Mouse (Mus musculus): ENCODE measurements around the gene Irgq. TPM values are rescaled to one million over a fixed set of nuclear protein-coding genes. Genes with fewer than 3 reads are reported as not detected.

Irgq gene
- polyA plus RNA-seq, 1 experiment: not detected

DNA sequence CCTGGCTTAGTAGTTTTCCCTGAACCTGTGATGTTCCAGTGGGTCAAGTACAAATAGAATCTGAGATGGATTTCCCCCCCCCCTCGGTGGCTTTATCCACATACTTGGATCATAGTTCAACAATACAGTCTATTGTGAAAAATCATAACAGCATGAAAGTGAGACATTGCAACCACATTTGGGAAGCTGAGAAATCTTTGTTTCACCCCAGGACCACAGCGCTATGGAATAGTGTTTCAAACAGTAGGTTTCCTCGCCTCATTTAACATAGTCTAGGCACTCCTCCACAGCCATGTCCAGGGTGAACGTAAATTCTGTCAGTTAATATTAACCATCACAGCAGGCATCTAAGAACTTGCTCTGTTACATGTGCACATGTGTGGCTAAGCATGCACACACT lies 6.6 kb downstream of the Irgq start:
- peaks cover 25% of the 10 kb centered on the region for H3K4me1 ChIP-seq (ENCODE audit: control insufficient read depth, insufficient read depth, low read length)
- TF ChIP-seq POLR2A (IDR thresholded peaks at IDR 0.05; ENCODE audit: insufficient read depth, low read depth, low read length): no peak
- H3K4me3 ChIP-seq (ENCODE audit: insufficient read depth, low read depth, low read length): no peak overlapping the region
- no peak overlapping the region for H3K27ac ChIP-seq (ENCODE audit: insufficient read depth, low read depth, low read length)
- WGBS: 75% methylated on average over 4 of the region's 4 CpGs

DNA sequence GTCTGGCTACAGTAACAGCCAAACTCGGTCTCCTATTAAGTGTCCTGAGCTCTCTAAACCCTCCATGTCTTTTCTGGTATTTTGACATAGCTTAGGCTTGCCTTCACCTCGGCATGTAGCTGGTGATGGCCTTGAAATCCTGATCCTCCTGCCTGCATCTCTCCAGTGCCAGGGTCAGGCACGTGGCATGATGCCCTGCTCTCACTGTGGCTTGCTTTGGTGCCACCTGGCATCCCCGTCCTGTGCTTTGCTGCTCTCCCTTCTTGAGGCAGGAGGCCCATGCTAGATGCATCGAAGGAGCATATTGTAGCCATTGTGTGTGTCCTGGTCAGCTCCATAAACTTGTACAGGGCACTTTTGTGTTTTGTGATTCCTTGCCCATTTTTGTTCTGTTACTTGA lies 7.1 kb downstream of the Irgq start:
- Histone ChIP-seq H3K4me3 (ENCODE audit: insufficient read depth, low read depth, low read length) (no peak overlapping the region), H3K27ac (ENCODE audit: insufficient read depth, low read depth, low read length) (no peak overlapping the region), H3K4me1 (ENCODE audit: control insufficient read depth, insufficient read depth, low read length) (peaks cover 22% of the 10 kb centered on the region)
- 53% methylated on average over 5 of the region's 5 CpGs for WGBS
- TF ChIP-seq POLR2A (IDR thresholded peaks at IDR 0.05; ENCODE audit: insufficient read depth, low read depth, low read length) (no peak), CTCF (IDR thresholded peaks at IDR 0.05; ENCODE audit: insufficient read depth, low read depth, low read length) (no peak)

DNA sequence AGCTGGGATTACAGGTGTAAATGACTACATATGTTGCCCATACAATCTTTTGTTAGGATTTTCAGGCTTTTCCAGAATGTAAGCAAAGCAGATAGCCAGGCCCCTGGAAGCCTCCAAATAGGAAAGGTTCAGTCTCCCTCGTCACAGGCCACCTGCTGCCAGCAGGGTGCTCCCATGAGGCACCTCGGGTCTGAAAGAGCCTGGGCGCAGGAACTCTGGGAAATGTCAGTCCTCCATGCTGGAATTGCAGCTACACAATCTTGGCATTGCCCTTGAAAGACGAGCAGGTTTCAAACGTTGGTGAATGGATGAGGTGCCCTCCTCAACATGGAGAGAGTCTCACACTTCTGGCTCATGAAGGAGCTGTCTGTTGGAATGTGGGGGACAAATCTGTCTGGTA lies 7.7 kb downstream of the Irgq start:
- H3K4me3 ChIP-seq (ENCODE audit: insufficient read depth, low read depth, low read length): no peak overlapping the region
- WGBS: 23% methylated on average over 5 of the region's 5 CpGs
- peaks cover 19% of the 10 kb centered on the region for H3K4me1 ChIP-seq (ENCODE audit: control insufficient read depth, insufficient read depth, low read length)
- no peak for TF ChIP-seq POLR2A (IDR thresholded peaks at IDR 0.05; ENCODE audit: insufficient read depth, low read depth, low read length)
- no peak for TF ChIP-seq CTCF (IDR thresholded peaks at IDR 0.05; ENCODE audit: insufficient read depth, low read depth, low read length)
- H3K27ac ChIP-seq (ENCODE audit: insufficient read depth, low read depth, low read length): no peak overlapping the region

DNA sequence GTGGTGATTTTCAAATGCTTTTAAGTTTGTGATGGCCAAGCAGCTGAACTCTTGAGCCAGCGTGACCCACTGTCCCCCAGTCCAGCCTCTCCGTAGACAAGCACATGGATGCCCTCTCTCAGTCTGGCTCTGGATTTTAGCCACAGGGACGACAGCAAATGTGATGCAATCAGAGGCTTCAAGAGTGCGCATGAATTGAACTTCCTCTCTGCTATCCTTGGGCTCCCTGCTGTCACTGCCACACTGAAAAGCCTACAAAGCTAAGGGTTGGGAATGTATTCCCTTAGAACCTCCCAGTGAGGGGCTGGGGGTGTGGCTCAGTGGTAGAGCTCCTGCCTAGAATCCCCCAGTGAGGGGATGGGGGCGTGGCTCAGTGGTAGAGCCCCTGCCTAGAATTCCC lies 8.2 kb downstream of the Irgq start:
- WGBS: 75% methylated on average over 5 of the region's 5 CpGs
- peaks cover 13% of the 10 kb centered on the region for H3K4me1 ChIP-seq (ENCODE audit: control insufficient read depth, insufficient read depth, low read length)
- no peak overlapping the region for H3K4me3 ChIP-seq (ENCODE audit: insufficient read depth, low read depth, low read length)
- no peak overlapping the region for H3K27ac ChIP-seq (ENCODE audit: insufficient read depth, low read depth, low read length)
- TF ChIP-seq POLR2A (IDR thresholded peaks at IDR 0.05; ENCODE audit: insufficient read depth, low read depth, low read length) (no peak), CTCF (IDR thresholded peaks at IDR 0.05; ENCODE audit: insufficient read depth, low read depth, low read length) (no peak)

DNA sequence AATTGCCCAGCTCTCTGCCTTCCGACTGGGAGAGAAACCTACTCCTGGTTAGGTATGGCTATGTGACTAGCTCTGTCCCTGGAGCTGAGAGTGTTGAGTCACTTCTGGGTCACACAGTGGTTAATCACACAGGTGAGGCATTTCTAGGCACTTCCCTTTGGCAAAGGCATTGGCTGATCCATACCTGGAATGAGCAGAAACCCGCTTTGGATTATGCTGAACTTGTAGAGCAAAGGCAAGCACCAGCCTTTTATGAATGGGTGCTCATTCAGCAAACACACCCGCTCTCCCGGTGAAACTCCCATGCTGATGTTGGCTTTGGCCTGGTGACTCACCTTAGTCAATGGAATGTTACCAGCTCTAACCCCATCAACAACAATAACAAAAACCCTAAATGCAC lies 9.2 kb downstream of the Irgq start:
- 89% methylated on average over 4 of the region's 4 CpGs for WGBS
- H3K4me3 ChIP-seq (ENCODE audit: insufficient read depth, low read depth, low read length): no peak overlapping the region
- H3K4me1 ChIP-seq (ENCODE audit: control insufficient read depth, insufficient read depth, low read length): peaks cover 8% of the 10 kb centered on the region; the same call in 1 of the 2 replicates
- H3K27ac ChIP-seq (ENCODE audit: insufficient read depth, low read depth, low read length): no peak overlapping the region
- TF ChIP-seq POLR2A (IDR thresholded peaks at IDR 0.05; ENCODE audit: insufficient read depth, low read depth, low read length) (no peak), CTCF (IDR thresholded peaks at IDR 0.05; ENCODE audit: insufficient read depth, low read depth, low read length) (no peak)

DNA sequence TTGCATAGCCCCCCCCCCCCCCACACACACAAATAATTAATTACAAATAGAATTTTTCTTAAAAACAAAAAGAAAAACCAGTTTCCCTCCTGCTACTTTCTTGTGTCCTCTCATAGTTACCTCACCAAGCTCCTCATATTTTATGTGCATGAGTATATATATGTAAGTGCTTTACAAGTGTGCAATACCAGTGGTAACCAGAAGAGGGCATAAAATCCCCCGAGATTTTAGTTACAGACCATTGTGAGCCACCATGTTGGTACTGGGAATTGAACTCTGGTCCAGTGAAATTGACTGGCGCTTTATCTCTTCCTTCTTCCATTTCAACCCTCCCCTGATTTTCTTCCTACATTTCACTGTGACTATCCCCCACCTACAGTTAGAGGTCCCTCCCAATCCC lies 14.0 kb downstream of the Irgq start:
- no peak overlapping the region for H3K4me3 ChIP-seq (ENCODE audit: insufficient read depth, low read depth, low read length)
- 95% methylated on average over 2 of the region's 2 CpGs for WGBS
- peaks cover 10% of the 10 kb centered on the region for H3K4me1 ChIP-seq (ENCODE audit: control insufficient read depth, insufficient read depth, low read length)
- no peak overlapping the region for H3K27ac ChIP-seq (ENCODE audit: insufficient read depth, low read depth, low read length)
- TF ChIP-seq POLR2A (IDR thresholded peaks at IDR 0.05; ENCODE audit: insufficient read depth, low read depth, low read length) (no peak), CTCF (IDR thresholded peaks at IDR 0.05; ENCODE audit: insufficient read depth, low read depth, low read length) (no peak)

DNA sequence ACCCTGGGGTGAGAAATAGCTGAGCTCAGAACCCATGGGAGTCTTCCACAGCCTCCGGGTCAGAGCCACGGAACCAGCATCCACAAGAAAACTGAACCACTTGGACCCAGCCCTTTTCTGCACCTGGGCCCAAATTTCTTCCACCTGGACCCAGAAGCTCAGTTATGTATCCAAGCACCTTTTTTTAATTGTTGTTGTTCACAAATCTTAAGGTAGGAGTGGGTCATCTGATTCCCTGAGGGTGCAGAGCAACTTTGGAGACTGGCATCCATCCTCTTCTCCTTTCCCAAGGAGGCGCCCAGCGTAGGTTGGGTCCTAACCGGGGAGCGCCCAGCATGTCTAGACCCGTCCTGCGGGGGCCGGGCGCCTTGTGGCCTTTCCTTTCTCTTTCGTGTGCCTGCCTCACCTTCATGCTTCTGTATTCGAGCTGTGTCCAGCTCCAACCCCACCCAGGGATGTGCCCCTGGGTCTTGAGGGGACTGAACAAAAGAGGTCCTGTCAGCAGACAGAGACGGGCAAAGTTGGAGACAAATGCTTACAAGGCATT lies 15.7 kb downstream of the Irgq start, which contains the start of the genes Pinlyp and Xrcc1:
Gene Pinlyp (minus strand): TSS at position 51 of the 547 bp plus-strand sequence.
Gene Xrcc1 (plus strand): TSS at position 222 of the 547 bp plus-strand sequence.
- Histone ChIP-seq H3K4me1 (ENCODE audit: control insufficient read depth, insufficient read depth, low read length) (peaks cover 10% of the 10 kb centered on the region), H3K4me3 (ENCODE audit: insufficient read depth, low read depth, low read length) (peak within 1 kb of the TSS; percentile 95), H3K27ac (ENCODE audit: insufficient read depth, low read depth, low read length) (peak within 1 kb of the TSS; percentile 77)
- 38% methylated on average over 13 of the region's 13 CpGs for WGBS
- TF ChIP-seq CTCF (IDR thresholded peaks at IDR 0.05; ENCODE audit: insufficient read depth, low read depth, low read length) (no peak), POLR2A (IDR thresholded peaks at IDR 0.05; ENCODE audit: insufficient read depth, low read depth, low read length) (no peak)

DNA sequence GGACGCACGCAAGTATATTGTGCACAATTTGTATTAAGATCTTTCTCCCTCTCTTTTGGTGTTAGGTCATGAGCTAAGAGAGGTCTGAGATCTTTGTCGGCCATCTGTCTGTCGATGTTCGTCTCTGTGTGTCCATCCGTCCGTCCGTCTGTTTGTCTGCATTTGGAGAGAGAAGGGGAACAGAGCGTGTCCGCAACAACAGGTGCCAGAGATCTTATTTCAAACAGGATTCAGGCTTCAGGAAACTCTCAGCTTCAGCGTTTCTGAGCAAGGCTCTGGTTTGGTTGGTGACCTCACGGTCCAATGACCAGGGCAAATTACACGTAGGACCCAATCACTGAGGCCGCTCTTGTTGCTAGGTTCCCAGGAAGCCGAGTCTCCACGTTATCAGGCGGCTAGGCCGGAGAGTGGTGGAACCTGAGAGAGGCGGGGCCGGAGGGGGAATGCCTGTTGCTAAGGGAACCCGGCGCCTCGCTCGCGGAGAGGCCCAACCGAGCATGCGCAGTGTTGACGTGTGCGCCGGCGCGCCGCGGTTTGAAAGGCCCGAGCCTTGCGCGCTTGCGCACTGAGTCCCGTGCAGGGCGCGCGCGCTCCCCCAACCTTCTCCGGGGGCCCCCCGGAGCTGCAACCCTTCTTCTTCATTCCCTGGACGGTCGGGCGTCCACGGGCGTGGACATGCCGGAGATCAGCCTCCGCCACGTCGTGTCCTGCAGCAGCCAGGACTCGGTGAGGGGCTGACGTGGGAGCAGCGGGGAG lies 16.3 kb downstream of the Irgq start:
- no peak for TF ChIP-seq CTCF (IDR thresholded peaks at IDR 0.05; ENCODE audit: insufficient read depth, low read depth, low read length)
- peak; percentile 58; the same call in 1 of the 2 replicates for TF ChIP-seq POLR2A (IDR thresholded peaks at IDR 0.05; ENCODE audit: insufficient read depth, low read depth, low read length)
- H3K4me3 ChIP-seq (ENCODE audit: insufficient read depth, low read depth, low read length): peak overlapping the region; percentile 95
- WGBS: under 1% methylated on average over 57 of the region's 57 CpGs
- H3K4me1 ChIP-seq (ENCODE audit: control insufficient read depth, insufficient read depth, low read length): peaks cover 10% of the 10 kb centered on the region
- peak overlapping the region; percentile 77 for H3K27ac ChIP-seq (ENCODE audit: insufficient read depth, low read depth, low read length)

DNA sequence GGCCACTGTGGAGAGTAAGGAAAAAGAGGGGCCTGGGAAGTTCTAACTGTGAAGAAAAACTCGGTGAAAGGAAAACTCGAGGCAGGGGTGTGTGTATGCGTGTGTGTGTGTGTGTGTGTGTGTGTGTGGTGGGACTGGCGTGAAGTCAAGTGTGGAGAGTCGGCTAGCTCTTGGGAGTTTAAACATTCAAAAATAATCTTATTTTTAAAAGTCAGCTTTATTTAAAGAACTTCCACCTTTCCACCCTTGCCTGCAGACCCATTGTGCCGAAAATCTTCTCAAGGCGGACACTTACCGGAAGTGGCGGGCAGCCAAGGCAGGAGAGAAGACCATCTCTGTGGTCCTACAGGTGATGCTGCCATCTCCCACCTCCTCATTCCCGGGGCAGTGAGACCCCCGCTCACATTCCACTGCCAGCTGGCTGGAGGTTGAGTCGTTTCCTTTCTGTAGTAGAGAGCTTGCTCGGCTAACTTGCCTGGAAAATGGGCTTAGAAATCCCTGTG lies 17.1 kb downstream of the Irgq start:
- no peak overlapping the region for H3K27ac ChIP-seq (ENCODE audit: insufficient read depth, low read depth, low read length)
- H3K4me1 ChIP-seq (ENCODE audit: control insufficient read depth, insufficient read depth, low read length): peaks cover 13% of the 10 kb centered on the region
- 11% methylated on average over 13 of the region's 13 CpGs for WGBS
- H3K4me3 ChIP-seq (ENCODE audit: insufficient read depth, low read depth, low read length): peak overlapping the region; percentile 95
- TF ChIP-seq POLR2A (IDR thresholded peaks at IDR 0.05; ENCODE audit: insufficient read depth, low read depth, low read length) (no peak), CTCF (IDR thresholded peaks at IDR 0.05; ENCODE audit: insufficient read depth, low read depth, low read length) (no peak)
